Mouse (Mus musculus): ENCODE data around the gene Clec16a.

Clec16a gene

DNA sequence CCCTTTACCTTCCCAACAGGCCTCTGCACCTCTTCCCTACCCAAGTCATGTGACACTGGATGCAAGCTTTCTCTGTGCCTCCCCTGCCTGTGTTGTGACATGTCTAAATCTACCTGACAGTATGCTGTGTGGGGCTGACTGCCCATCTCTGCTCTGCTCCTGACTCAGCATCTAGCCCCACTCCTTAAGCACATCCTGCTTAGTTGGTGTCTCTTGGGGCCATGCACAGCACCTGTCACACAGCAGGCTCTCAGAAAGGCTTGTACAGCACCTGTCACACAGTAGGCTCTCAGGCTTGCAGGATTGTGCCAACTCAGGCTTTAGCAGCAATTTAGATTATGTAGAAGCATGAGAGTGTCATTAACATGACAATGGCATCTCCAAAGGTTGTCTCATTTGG is 106.7 kb downstream of the Clec16a start:
- no peak for DNase-seq

DNA sequence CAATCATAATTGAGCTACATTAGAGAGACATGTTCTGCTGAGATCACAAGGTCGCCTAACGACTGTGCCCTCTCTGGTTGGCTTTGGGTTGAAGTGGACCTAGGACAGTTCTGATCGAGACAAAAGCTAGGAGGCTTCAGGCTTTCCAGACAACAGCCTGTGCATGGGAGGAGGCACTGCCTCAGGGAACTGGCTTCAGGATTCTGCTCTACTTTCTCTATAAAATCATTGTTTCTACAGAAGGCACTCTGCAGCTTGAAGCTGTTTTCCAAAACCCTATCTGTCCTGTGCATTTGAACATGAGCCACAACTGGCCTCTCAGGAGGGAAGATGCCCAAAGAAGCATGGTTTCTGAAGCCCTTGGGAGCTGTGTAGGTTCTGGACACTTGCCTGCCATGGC is 107.8 kb downstream of the Clec16a start:
- DNase-seq = no peak

DNA sequence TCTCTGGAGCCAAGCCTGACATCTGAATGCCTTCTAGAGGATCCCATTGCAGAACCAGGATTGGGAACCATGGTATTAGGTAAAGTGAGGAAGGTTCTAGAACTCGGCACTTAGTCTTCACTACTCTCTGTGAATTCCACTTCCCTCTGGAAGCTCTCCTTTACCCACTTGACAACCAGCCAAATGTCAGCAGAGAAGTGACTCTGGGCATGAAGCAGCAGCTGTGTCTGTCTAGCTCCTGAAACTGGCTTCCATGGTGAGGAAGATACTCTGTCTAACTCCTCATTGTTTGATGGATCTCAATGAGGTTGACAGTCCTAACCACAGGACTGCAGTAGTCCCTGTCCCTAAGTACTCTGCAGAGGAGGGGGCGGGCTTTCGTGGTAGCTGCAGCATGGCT is 110.1 kb downstream of the Clec16a start:
- DNase-seq = no peak

DNA sequence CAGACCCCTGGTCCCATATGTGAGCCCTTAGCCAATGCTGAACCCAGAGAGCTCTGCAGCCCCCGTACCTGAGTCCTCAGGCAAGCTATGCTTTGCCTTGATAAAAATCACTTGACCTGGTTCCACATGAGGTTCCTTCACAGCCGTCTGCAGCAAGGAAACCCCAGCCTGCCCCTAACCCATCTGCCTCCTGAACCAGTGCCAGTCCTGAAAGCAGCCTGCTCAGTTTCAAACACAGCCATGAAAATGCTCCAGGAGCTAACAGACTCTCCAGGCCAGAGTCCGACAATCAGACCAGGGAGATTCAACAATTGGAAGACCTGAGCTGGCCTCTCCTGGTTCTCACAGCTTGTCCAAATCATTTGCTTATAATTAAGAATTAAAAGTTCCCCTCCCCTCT is 110.8 kb downstream of the Clec16a start:
- DNase-seq = no peak

DNA sequence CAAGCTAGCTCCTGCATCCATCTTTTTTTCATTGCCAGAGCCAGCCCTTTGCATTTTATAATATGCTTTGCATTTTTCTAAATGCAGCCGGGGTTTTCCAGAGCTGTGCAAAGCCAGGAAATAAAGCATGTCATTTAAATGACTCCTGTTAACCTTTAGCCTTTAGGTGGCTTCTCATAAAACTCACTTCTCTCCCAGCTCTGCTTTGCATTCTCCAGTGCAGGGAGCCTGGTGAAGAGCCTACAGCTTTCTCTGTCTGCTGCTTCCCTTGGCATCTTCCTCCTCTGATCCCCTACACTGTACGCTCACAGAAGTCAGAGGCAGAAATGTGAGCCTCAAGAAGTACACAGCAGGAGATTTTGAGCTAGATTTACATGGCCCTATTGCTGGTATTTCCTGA is 111.3 kb downstream of the Clec16a start:
- no peak for DNase-seq

DNA sequence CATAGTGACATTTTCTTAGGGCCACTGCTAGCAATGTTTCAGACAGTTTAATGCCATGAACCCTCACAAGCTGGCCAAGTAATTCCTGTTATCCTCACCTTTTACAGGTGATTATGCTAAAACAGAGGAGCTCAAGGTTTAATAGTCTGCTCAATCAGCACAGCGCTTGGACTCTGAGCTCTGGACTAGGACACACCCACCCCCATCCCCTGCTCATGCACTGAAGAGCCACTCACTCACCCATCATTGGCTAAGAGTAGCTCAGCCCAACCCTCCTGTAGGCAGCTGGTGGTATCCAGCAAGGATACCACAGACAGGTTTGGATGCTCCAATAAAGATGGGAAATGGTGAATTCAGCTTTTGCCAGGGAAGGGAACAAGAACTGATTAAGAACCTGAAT is 111.8 kb downstream of the Clec16a start:
- DNase-seq = peak; percentile 50 to 66

DNA sequence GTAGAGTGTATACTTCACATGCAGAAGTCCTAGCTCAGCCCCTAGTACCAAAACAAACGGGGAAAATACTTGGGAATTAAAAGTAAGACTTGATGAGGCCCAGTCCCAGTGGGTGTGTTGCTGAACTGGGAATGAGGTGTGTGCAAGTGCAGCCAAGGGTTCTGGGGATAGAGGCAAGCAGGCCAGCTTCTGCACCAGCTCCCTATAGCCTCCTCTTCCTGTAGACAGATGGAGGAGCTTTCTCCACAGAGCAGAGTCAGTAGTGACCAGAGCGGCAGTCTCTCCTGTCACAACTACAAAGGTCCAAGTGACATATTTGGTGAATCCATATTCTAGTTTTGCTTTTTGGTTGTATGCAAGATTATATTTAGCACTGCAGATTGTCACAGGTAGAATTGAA is 114.1 kb downstream of the Clec16a start:
- no peak for DNase-seq

DNA sequence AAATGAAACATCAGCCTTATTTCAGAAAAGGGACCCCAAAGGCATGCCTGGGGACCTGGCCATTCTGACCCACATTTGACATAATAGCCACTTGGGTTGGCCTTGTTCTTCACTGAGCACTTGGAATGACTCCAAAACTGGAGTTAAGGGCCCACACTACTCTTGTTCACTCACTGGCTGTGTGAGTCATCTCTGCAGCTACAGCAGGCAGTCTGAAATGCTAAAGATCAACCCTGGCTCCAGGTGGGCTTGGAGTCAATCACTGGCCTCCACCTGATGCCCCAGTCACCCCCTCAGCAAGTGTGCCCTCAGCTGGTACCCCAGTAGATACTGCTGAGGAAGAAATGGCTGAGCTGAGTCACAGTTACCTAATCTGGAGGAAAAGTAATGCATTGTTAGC is 115.4 kb downstream of the Clec16a start:
- DNase-seq = no peak

DNA sequence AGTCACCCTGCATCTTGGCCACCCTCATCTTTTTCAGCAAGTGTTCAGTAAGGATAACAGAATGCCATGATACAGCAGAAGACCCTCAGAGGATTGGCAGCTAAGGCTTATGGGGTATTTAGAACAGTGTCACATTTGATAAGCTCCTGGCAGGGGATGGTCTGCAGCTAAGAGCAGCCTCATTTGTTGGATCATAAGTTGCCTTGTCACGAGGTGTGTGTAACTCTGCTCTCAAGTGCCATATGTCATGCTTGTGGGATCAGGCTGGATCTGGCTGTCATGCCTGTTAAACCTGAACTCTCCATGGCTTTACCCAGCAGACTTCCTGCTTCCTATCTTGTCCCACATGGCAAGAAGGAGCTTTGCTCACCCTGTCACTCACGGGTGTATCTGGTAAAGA is 116.2 kb downstream of the Clec16a start:
- DNase-seq = no peak

DNA sequence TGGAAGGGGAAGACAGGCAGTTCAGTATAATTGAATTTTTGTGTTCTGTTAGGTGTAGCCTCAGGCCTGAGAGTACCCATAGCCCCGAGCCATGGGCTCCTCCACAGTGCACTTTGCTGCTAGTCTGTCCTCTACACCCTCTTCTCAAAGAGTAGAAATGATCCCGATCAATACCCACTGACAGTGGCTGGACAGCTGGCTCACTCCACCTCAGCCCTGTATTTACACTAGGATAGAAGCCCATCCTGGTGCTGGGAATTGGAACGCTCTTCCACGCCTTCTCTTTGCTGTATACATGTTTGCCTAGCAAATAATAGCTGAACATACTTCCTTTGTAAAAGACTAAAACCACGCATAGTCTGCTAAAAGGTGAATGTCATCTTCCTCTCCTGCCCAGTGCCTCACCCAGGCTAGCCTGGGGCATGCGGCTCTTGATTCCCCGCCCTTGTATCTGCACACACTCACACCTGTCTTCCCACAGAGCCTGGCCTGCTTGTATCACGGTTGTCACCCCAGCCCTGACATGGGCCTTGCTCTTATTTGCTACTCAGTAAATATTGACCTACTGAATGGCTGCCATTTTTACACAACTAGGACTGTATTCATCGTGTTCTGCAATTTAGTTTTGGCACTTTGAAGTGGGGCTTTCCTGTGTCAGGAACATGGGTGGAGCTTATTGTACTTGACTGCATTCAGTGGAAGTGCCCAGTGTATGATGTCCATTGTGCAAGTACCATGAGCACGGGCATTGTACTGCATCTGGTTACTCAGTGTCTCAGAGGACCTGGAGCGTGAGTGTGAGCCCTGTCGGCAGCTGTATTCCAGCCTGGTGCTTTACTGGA is 119.0 kb downstream of the Clec16a start:
- no peak for DNase-seq

DNA sequence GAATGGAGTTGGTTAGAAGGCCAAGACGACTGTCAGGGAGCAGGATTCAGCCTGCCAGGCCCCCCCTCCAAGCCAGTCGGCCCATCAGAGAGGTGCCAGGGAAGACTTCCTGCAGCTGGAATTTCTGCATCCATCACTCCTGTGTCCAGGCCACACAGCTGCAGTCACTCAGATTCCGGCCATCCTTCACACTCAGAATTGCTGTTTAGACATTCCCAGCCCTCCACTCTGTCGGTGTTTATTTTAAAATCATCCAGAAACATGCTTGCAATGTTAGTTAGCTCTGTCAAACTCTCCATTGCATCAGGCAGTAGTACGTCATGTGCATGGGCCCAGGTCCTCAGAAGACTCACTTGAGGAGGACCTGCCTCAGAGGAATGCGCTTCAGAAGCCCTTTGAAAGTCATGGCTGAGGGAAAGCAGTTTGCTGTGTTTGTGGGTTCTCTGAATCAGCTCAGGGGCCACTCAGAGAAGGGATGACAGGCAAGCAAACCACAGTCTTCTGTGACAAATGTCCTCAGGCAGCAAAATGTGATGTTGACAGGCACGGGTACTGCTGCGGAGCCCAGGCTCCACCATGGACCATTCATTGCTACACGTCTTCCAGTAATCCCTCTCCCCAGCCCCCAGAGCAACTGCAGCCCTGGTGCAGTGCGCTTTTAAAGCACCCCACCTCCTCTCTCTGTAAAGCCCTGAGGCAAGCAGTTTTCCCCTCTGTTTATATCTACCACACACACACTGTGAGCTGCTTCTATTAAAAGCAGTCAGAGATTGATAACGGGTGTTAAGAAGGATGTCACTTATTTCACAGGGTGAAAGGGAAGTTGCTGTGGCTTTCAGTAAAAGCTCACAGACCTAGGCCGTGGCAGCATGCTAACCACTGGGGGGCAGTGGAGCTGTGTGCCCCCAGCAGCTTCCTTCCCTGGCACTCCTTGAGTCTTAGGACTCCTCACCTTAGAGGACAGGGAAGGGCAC is 120.1 kb downstream of the Clec16a start:
- peak in 1 of 2 experiments; percentile 45 for DNase-seq

DNA sequence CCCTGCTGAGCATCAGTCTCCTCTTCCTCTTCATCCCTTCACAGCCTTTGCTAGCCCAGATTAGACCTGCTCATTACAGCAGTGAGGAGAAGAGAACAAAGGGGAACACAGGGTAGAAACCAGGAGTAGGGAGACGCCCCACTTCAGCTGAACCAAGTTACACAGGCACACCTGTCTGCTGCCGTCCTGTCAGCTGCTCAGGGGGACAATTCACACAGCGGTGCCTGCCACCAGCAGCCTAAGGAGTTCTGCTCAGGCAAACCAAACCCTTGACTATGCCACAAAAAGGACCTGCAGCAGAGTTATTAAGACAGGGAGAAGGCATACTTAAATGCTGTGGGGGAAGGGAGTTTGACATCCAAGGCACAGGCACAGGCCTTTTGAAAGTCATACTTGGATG is 121.6 kb downstream of the Clec16a start:
- no peak for DNase-seq

DNA sequence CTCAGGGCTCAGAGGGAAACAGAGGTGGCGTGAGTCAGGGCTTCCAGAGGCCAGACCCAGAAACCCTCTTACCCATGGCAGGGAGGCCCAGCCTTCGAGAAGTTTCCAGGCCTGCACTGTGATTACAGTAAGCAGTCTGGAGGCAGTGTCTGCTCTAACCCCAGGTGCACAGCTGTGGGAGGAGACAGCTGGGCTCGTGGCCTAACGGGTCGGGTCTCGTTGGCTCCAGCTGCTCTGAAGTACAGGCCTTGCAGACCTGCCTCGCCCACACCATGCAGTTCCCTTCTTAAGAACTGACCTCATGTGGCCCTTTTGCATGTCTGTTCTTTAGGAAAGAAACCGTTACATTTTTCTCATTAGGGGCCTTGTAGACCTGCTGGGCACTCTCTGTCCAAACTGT is 123.3 kb downstream of the Clec16a start:
- DNase-seq = no peak

DNA sequence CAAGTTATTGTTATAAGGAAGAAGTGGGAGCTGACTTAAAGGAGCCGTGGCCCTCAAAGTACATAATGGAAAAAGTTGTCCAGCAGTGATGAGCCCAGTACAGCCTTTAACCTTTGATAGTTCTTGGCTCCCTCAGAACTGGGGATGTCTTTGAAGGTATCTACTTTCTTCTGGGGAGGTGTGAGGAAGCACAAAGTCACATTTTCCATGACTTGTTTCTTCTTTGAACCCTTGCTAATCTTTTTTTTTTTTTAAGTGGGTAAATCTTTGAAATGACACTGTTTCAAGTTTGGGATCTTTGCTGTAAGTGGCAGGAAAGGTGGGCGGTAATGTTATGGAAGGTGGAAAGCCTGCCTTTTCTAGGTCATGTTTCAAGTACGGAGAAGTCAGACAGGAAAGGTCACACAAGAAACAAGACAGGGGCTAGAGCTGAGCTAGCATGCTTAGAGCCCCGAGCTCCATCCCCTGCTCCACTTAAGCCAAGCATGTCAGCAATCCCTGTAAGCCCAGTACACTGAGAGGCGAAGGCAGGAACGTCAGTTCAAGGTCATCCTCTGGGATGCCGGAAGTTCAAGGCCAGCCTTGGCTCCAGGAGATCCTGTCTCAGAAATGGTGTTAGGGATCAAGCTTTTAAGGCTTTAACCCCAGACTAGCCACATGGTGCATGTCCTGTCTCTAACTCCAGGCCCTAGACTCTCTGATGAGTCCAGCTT is 124.0 kb downstream of the Clec16a start:
- DNase-seq = no peak

DNA sequence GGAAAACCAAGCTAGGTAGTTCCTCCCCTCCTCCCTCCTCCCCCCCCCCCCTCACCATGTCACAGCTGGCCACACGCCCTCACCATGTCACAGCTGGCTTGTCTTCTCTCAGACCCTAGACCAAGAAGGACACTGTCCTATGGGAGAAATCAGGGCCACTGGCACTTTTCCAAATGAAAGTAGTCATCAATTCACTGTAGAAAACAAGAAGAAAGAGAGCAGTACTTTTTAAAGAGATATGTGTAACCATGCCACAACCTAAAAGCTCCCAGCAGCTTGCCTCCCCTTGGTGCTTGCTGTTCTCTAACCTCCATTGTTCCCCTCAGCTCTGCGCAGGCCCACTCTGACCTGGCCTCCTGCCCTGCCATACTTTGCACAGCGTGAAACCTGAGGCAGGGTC is 124.8 kb downstream of the Clec16a start:
- DNase-seq = no peak

DNA sequence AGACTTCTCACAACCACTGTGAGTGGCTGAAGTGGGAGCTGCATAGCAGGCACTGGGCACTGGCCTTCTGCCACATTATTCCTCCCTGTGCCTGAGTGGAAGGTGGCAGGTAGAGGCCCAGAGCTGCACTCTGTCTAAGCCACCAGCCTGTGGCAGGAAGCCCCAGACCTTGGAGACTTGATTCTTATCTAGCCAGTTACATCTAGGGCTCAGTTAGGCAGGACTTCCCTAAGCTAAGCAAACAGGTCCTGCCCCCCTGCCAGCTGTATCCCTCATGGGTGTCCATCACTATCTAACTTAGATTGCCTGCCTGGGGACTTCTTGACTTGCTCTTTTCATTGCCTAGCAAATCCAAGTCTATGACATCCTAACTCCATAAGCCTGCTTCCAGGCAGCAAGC is 127.4 kb downstream of the Clec16a start:
- DNase-seq = no peak

DNA sequence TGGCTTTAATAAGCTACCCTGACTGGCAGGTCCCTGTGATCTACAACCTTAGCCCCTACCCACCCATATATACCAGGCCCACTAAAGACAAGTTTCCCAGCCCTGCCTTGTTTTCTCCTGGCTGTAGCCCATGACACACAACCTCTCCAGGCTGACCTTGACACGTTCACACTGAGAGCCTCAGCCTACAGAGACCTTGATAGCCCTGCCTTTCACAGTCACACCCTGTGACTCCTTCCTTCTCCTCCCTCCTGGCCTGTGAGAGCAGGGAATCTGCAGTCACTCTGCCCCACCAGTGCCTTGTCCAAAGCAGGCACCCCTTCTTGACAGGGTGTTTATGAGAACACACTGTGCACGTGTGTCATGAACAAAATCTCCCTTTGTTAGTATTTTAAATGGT is 128.9 kb downstream of the Clec16a start:
- DNase-seq = no peak

DNA sequence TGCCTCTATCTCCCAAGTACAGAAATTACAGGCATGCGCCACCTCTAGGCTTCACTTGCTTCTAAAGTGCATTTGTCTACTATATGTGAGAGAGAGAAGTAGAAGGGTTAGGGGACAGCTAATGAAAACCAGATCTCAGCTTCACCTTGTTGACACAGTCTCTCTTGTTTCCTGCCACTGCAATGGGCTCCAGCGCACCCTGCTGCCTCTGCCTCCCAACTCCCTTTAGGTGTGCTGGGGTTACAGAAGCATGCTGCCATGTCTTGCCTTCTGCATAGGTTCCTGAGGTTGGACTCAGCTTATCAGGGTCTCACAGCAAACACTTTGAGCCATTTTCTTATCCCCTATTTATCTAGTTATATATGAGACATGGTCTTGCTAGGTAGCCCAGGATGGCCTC is 129.8 kb downstream of the Clec16a start:
- DNase-seq = no peak

DNA sequence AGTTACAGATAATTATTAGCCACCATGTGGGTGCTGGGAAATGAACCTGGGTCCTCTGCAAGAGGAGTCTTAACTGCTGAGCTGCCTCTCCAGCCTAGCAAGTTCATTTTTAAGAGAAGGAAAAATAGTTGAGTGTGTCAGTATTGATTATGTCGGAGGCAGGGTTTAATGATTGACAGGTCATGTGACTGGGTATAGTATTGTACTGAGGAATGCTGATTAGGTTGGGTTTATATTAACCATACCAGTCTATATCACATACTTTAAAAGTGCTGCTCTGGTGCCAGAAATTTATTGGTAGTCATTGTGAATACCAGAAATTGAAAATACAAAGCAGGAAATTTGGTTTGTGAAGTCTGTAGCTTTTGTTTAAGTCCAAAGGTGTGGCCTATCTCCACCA is 130.5 kb downstream of the Clec16a start:
- DNase-seq = no peak

DNA sequence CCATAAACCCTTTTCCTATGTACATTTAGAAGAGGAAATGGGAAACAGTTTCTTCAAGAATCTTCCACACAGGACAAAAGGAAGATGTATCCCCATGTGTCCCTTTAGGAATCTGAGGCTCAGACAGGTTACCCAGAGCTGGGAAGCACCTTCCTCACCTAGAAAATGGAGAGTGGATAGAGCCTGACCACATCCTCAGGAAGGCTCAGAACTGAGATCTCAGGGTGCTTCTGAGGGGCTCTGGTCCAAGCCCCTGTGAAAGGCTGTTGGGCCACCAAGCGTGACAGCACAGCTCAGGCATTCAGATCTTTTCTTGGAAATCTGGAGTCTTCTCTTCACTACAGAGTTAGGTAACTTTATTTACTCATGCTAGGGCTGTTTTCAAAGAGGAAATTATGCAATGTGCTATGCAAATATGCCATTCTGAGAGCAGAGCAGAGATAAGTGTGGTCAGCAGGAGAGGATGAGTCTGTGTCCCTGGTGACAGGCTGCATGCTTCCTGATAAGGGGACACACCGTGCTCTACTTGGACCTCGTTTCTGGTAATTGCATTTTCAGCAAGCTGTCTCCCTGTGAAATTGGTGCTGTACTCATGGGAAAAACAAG is 131.4 kb downstream of the Clec16a start:
- no peak for DNase-seq

DNA sequence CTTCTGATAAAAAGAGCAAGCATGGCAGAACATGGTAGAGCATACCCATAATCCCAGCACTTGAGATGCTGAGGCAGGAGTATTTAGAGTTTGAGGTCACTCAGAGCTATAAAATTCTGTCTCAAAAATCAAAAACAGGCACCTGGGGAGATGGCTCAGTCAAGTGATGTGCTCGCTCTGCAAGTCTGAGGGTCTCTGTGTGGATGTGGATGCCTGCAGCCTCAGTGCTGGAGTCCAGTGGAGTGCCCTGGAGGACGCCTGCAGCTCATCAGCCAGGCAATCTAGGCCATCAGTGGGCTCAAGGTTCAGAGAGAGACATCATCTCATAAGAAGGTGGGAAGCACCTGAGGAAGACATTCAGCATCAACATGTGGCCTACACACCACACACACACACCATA is 137.4 kb downstream of the Clec16a start:
- no peak for DNase-seq

DNA sequence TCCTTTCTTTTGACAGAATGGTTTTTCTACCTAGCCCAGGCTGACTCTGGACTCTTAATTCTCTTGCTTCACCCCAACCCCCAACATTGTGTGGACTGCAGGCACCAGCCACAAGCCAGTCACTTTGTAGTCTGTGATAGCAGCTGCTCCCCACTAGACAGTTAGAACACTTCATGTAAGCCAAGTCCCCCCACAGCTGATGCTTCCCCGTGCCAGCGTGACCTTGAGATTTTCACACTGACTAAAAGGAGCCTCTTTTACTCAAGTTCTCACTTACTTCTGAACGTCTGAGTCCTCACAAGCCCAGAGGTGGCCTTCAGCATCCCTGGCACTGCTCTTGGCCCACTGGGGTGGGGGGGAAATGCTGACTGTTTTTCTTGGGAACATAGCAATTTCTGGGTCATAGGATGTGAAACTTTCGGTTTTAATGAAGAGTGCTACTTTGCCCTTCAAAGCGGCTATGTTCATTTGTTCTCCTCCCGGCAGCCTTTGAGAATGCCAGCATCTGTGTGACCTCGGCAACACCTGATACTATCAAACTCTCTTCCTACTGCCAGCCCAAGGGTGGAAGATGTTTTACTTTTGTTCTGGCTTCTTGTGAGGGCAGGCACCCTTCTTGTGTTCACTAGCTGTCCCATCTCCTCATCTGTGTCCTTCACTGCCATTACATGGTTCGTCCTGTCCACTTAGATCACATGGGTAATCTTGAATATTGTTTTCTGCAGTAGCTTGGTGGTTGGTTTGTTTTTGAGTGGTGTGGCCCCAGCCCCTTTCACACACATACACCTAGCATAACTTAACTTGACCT is 138.3 kb downstream of the Clec16a start:
- DNase-seq = no peak
